Mouse (Mus musculus) liver, embryonic 14.5 days (tissue): ENCODE measurements around the gene Aldh1l1.

Source experiments
- CTCF ChIP-seq: IDR thresholded peaks from 2 replicates; pipeline ENCODE4 v1.5.1; 2016; ENCODE audit warnings: antibody characterized with exemption, low read depth, control low read depth
- EP300 ChIP-seq: IDR thresholded peaks from 2 replicates; pipeline ENCODE4 v1.6.1; 2016; ENCODE audit warnings: antibody characterized with exemption, low read depth

DNA sequence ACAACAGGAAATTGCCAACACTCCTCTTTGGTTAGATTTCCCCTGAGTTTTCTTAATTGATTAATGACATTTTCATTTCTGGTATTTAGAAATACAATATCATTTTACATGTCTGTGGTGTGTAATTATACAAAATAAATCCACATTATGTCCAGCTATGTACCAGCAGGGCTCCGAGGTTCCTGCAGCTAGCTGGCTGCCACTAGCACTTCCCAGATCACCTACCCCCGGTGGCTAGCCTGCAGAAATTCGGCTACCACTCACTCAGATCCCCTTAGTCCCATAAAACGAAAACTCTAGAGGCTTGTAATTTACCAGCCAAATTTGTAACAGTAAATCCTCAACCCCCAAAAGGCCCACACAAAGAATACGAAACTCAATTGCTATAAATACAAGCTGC lies 33.1 kb downstream of the Aldh1l1 start:
- TF ChIP-seq CTCF (no peak), EP300 (no peak)
